Mouse (Mus musculus) frontal cortex, adult (tissue): ENCODE measurements around the gene Zfp109.
A peak's percentile ranks its signal among the peaks of the same experiment; 100 is the strongest.

Source experiments
- ATAC-seq: cut with Nextera tagmentation; 2 replicates; pipeline ENCODE4 v1.9.2; 2017; ENCODE audit warnings: mild to moderate bottlenecking, moderate library complexity, mixed read lengths; ENCODE audit not compliant: low TSS enrichment

Zfp109 gene

GRCm38 (mm10) chr7:24208282-24208886 is 29.0 kb downstream of the Zfp109 start:
- ATAC-seq = no peak

- peak; percentile 98 for ATAC-seq
Measured at GRCm38 (mm10) chr7:24207488-24208261, 29.7 kb downstream of the Zfp109 start.

- no peak for ATAC-seq
Measured at GRCm38 (mm10) chr7:24196961-24197360, 40.4 kb downstream of the Zfp109 start.

GRCm38 (mm10) chr7:24193157-24193556 is 44.2 kb downstream of the Zfp109 start:
- no peak for ATAC-seq

- no peak for ATAC-seq
Measured at GRCm38 (mm10) chr7:24191361-24191760, 46.0 kb downstream of the Zfp109 start.

- no peak for ATAC-seq
Measured at GRCm38 (mm10) chr7:24189571-24189944, 47.8 kb downstream of the Zfp109 start.

GRCm38 (mm10) chr7:24188901-24189570 is 48.3 kb downstream of the Zfp109 start:
- no peak for ATAC-seq

GRCm38 (mm10) chr7:24187611-24188010 is 49.7 kb downstream of the Zfp109 start:
- no peak for ATAC-seq
